Mouse (Mus musculus) B cell, adult 2 months (primary cell): Measurements from ENCODE around the gene Olfr1231.

Source experiments
- DNase-seq, 2 experiments: peaks; one replicate each; pipeline ENCODE4 v3.0.0; 2022

The Olfr1231 gene

GRCm38 (mm10) chr2:89306974-89307373 is at the start of gene Olfr1231:
Gene Olfr1231 (minus strand): TSS chr2:89307074.
- DNase-seq, result no peak

- no peak for DNase-seq
These were observed 35.4 kb upstream of the Olfr1231 start, which contains the start of gene Olfr1233 for GRCm38 (mm10) chr2:89342298-89342697. Gene Olfr1233 (minus strand): TSS chr2:89342398.

GRCm38 (mm10) chr2:89329575-89329974 is 22.7 kb upstream of the Olfr1231 start, which contains the start of gene Olfr1232:
Gene Olfr1232 (minus strand): TSS chr2:89329675.
- no peak for DNase-seq

GRCm38 (mm10) chr2:89297168-89297567 is 9.7 kb downstream of the Olfr1231 start, which contains the start of gene Olfr1230:
Gene Olfr1230 (minus strand): TSS chr2:89297268.
- no peak for DNase-seq

DNA sequence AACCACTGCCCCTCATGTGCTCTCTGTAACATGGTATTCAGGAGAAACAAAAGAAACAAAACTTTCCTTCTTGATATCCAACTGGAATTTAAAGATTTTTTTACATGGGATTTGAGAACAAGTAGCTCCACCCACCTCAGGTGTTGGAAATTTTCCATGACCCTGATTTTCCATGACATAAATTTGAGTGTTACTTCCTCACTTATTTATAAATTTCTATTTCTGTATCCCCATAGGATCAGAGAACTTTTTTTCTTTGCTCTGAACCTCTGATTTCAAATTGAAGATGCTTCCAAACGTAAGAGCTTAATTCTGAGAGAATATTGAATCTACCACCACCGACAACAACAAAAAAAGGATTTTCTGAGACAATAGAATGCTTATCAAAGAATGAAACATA is 19.0 kb downstream of the Olfr1231 start, which contains the start of gene Olfr1229:
Gene Olfr1229, minus strand, starts transcription at position 101 of the 400 bp plus-strand sequence.
- no peak for DNase-seq

GRCm38 (mm10) chr2:89253962-89254361 is 52.9 kb downstream of the Olfr1231 start, which contains the start of gene Olfr1228:
Gene Olfr1228 (minus strand): TSS chr2:89254062.
- no peak for DNase-seq
